In genomic region chr10:53306674-53307073, GRCm38 (mm10) we compare ENCODE assay signal across 17 mouse cellular contexts. TPM values are rescaled to one million over a fixed set of nuclear protein-coding genes. Genes with fewer than 3 reads are reported as not detected.
"Had no signal": no experiment of that assay in that cellular context is flagged by ENCODE, and none has a peak within 500 bp of the region (broad histone marks: within the 10 kb centered on the region; RNA-seq: fewer than 3 reads in every experiment).

No protein-coding gene starts in this region.

- H3K4me2 ChIP-seq: neural tube, embryonic 13.5 days; neural tube, embryonic 15.5 days; stomach, embryonic 15.5 days had no signal

- H3K9me3 ChIP-seq: neural tube, embryonic 13.5 days; neural tube, embryonic 15.5 days; stomach, embryonic 15.5 days had no signal

- H3K4me3 ChIP-seq: neural tube, embryonic 13.5 days; neural tube, embryonic 15.5 days; stomach, embryonic 15.5 days had no signal

- H3K36me3 ChIP-seq: neural tube, embryonic 15.5 days; stomach, embryonic 15.5 days had no signal

- H3K9ac ChIP-seq: neural tube, embryonic 13.5 days; neural tube, embryonic 15.5 days; stomach, embryonic 15.5 days had no signal

- H3K4me1 ChIP-seq: neural tube, embryonic 15.5 days; stomach, embryonic 15.5 days had no signal

- H3K27me3 ChIP-seq: neural tube, embryonic 13.5 days; neural tube, embryonic 15.5 days; stomach, embryonic 15.5 days had no signal

- H3K27ac ChIP-seq: neural tube, embryonic 13.5 days; neural tube, embryonic 15.5 days; stomach, embryonic 15.5 days; stomach, postnatal 0 days had no signal

- DNase-seq: retina, postnatal 1 day; right cerebral cortex, adult 18-20 months; right cerebral cortex, postnatal 14 days; right cerebral cortex, postnatal 25 days; right cerebral cortex, postnatal 4 days; spleen, adult 18-20 months; thymus, adult 18-20 months; thymus, adult 2 months; thymus, postnatal 14 days; thymus, postnatal 25 days; thymus, postnatal 36 days; thymus, postnatal 4 days had no signal

RNA-seq across cellular contexts. Expression of gene Pln, which starts 30.8 kb away (rescaled TPM):
- total RNA-seq: neutrophil, adult 5-6 weeks had no signal
